8 mouse cellular contexts compared by ENCODE assay signal in genomic region chr8:122282035-122282358, GRCm38 (mm10). TPM values are rescaled to one million over a fixed set of nuclear protein-coding genes. Genes with fewer than 3 reads are reported as not detected.
A peak's percentile ranks its signal among the peaks of the same experiment; 100 is the strongest.
DNase-seq lines count a peak whose midpoint lies in the region; ATAC-seq and TF ChIP-seq lines count a peak whose summit lies in the region.

TSS of gene Zfpm1 (plus strand) at chr8:122282141.

- 0% methylated on average over 4 of the region's 60 CpGs for WGBS in forebrain, embryonic 14.5 days
- under 1% methylated on average over 46 of the region's 60 CpGs for WGBS in intestine, postnatal 0 days
- WGBS in midbrain, embryonic 15.5 days = 0% methylated on average over 47 of the region's 60 CpGs

- H3K36me3 ChIP-seq in ES-E14 (ENCODE audit: control insufficient read depth, insufficient read depth, low read length, poor library complexity, severe bottlenecking) = no peaks in the 10 kb centered on the region
- H3K36me3 ChIP-seq in forebrain, embryonic 14.5 days (ENCODE audit: control insufficient read depth, insufficient read depth, low read length) = no peaks in the 10 kb centered on the region
- H3K36me3 ChIP-seq in intestine, postnatal 0 days (ENCODE audit: control insufficient read depth, insufficient read depth) = no peaks in the 10 kb centered on the region; the same call in 1 of the 2 replicates
- H3K36me3 ChIP-seq in midbrain, embryonic 15.5 days (replicated peaks) = no peaks in the 10 kb centered on the region

- peak within 1 kb of the TSS; percentile 99 for H3K4me2 ChIP-seq in forebrain, embryonic 14.5 days (ENCODE audit: low read length)
- H3K4me2 ChIP-seq in intestine, postnatal 0 days (replicated peaks; ENCODE audit: low read depth) = peak within 1 kb of the TSS; percentile 97
- peak within 1 kb of the TSS; percentile 98 for H3K4me2 ChIP-seq in midbrain, embryonic 15.5 days

- in situ Hi-C loops in ES-E14 (cut with MboI; ENCODE audit: low sequenced_read_pairs in 2 of 2, unreplicated experiment in 2 of 2) = no loop called here

- DNase-seq in gastrocnemius, postnatal 10 days = no peak
- DNase-seq in gastrocnemius, adult 18-20 months (ENCODE audit: low spot score) = no peak
- no peak for DNase-seq in ES-E14 (ENCODE audit: low read depth, low spot score)
- no peak for DNase-seq in forebrain, embryonic 14.5 days (ENCODE audit: low spot score)
- DNase-seq in cerebellum, postnatal 14 days = no peak
- no peak for DNase-seq in gastrocnemius, postnatal 36 days

- peak within 1 kb of the TSS; percentile 70 to 88 for H3K4me3 ChIP-seq in ES-E14 (ENCODE audit: insufficient read depth in 1 of 2, low read depth in 1 of 2, low read length in 2 of 2, poor library complexity in 1 of 2, severe bottlenecking in 1 of 2)
- H3K4me3 ChIP-seq in forebrain, embryonic 14.5 days (ENCODE audit: low read depth, low read length) = peak within 1 kb of the TSS; percentile 51
- H3K4me3 ChIP-seq in intestine, postnatal 0 days (ENCODE audit: low read depth, low read length) = peak within 1 kb of the TSS; percentile 85
- peak within 1 kb of the TSS; percentile 57 for H3K4me3 ChIP-seq in midbrain, embryonic 15.5 days

- H3K27ac ChIP-seq in ES-E14 (ENCODE audit: insufficient read depth, low read depth, low read length, poor library complexity, severe bottlenecking) = no peak within 1 kb of the TSS
- 0 out of 2 replicates have a peak within 1 kb of the TSS, but pooled peaks have one; percentile 33 for H3K27ac ChIP-seq in forebrain, embryonic 14.5 days (ENCODE audit: low read depth, low read length)
- H3K27ac ChIP-seq in intestine, postnatal 0 days (ENCODE audit: low read depth, low read length) = peak within 1 kb of the TSS; percentile 89
- H3K27ac ChIP-seq in midbrain, embryonic 15.5 days = peak within 1 kb of the TSS; percentile 55

- peaks cover 32% of the 10 kb centered on the region for H3K27me3 ChIP-seq in forebrain, embryonic 14.5 days (replicated peaks; ENCODE audit: control insufficient read depth, insufficient read depth, low read length)
- no peaks in the 10 kb centered on the region for H3K27me3 ChIP-seq in intestine, postnatal 0 days (replicated peaks; ENCODE audit: control insufficient read depth, insufficient read depth, low read length)
- peaks cover 12% of the 10 kb centered on the region; the same call in 1 of the 2 replicates for H3K27me3 ChIP-seq in midbrain, embryonic 15.5 days (replicated peaks)

- TF ChIP-seq CTCF in intestine, postnatal 0 days (IDR thresholded peaks at IDR 0.05; ENCODE audit: low read depth) = peak; percentile 10; the same call in 1 of the 2 replicates

- H3K9ac ChIP-seq in ES-E14 (ENCODE audit: insufficient read depth, low read depth, low read length, poor library complexity, severe bottlenecking) = peak within 1 kb of the TSS; percentile 60
- H3K9ac ChIP-seq in forebrain, embryonic 14.5 days (ENCODE audit: low read length) = peak within 1 kb of the TSS; percentile 61
- H3K9ac ChIP-seq in intestine, postnatal 0 days (ENCODE audit: low read depth, low read length) = peak within 1 kb of the TSS; percentile 85
- H3K9ac ChIP-seq in midbrain, embryonic 15.5 days = peak within 1 kb of the TSS; percentile 54

- no peak for ATAC-seq in forebrain, embryonic 14.5 days
- ATAC-seq in intestine, postnatal 0 days = no peak
- no peak; the same call in 1 of the 2 replicates for ATAC-seq in midbrain, embryonic 15.5 days (replicated peaks)

- no peaks in the 10 kb centered on the region for H3K9me3 ChIP-seq in ES-E14 (ENCODE audit: control insufficient read depth, insufficient read depth, low read depth, low read length)
- no peaks in the 10 kb centered on the region for H3K9me3 ChIP-seq in forebrain, embryonic 14.5 days (replicated peaks; ENCODE audit: control insufficient read depth, low read length)
- no peaks in the 10 kb centered on the region for H3K9me3 ChIP-seq in intestine, postnatal 0 days (ENCODE audit: control insufficient read depth)
- no peaks in the 10 kb centered on the region for H3K9me3 ChIP-seq in midbrain, embryonic 15.5 days

- intact Hi-C loops in gastrocnemius, postnatal 36 days (cut with DNase I) = no loop called here

- peaks cover 2 to 18% of the 10 kb centered on the region in 2 experiments; a peak in 2 of 4 replicates for H3K4me1 ChIP-seq in ES-E14 (ENCODE audit: control insufficient read depth in 2 of 2, insufficient read depth in 2 of 2, low read length in 2 of 2, poor library complexity in 1 of 2)
- peaks cover 19% of the 10 kb centered on the region for H3K4me1 ChIP-seq in forebrain, embryonic 14.5 days (ENCODE audit: control insufficient read depth, insufficient read depth, low read length)
- peaks cover 23% of the 10 kb centered on the region for H3K4me1 ChIP-seq in intestine, postnatal 0 days (replicated peaks; ENCODE audit: control insufficient read depth, insufficient read depth, low read length)
- peaks cover 32% of the 10 kb centered on the region for H3K4me1 ChIP-seq in midbrain, embryonic 15.5 days

TF ChIP-seq in ES-E14, 5 proteins besides CTCF, POLR2A, EP300 and RAD21:
- TF ChIP-seq ZNF384 (IDR thresholded peaks at IDR 0.05; ENCODE audit: low read depth, low read length) (no peak), ZC3H11A (IDR thresholded peaks at IDR 0.05; ENCODE audit: borderline replicate concordance, low read depth, low read length) (no peak), CHD2 (IDR thresholded peaks at IDR 0.05; ENCODE audit: low read depth, low read length) (no peak), HCFC1 (IDR thresholded peaks at IDR 0.05; ENCODE audit: borderline replicate concordance, insufficient read depth, low read length) (no peak), MAFK (IDR thresholded peaks at IDR 0.05; ENCODE audit: insufficient read depth, low read depth, low read length) (no peak)

RNA-seq across cellular contexts. Expression of gene Zfpm1, which starts in this region (rescaled TPM):
- total RNA-seq in gastrocnemius, postnatal 10 days (2021) = 10 to 100 TPM; 10.6 to 12.8 TPM
- 1 to 10 TPM; 6.6 to 7.5 TPM for total RNA-seq in gastrocnemius, adult 18-20 months (2021)
- 7.8 and 8.5 TPM in 2 replicates for total RNA-seq in ES-E14 (2012; rRNA removed)
- polyA plus RNA-seq in forebrain, embryonic 14.5 days (2014; fragmentation: Nextera tagmentation; extraction: Ambion mirVana) = 0.41 and 0.47 TPM in 2 replicates
- polyA plus RNA-seq in intestine, postnatal 0 days (2015; fragmentation: Nextera tagmentation; extraction: Ambion mirVana) = 7.7 and 9.8 TPM in 2 replicates
- polyA plus RNA-seq in midbrain, embryonic 15.5 days (2015; fragmentation: Nextera tagmentation; extraction: Ambion mirVana) = 1.5 and 1.8 TPM in 2 replicates
- 1 to 10 TPM; 5.6 to 8.9 TPM for total RNA-seq in gastrocnemius, postnatal 36 days (2021)
